Mouse (Mus musculus): ENCODE measurements at regions not wholly inside any gene's neighbourhood (a gene's known extent, or its start where the extent isn't known, plus 50 kb on each side); places are given as distances from the start of the nearest gene placed in this dataset.

DNA sequence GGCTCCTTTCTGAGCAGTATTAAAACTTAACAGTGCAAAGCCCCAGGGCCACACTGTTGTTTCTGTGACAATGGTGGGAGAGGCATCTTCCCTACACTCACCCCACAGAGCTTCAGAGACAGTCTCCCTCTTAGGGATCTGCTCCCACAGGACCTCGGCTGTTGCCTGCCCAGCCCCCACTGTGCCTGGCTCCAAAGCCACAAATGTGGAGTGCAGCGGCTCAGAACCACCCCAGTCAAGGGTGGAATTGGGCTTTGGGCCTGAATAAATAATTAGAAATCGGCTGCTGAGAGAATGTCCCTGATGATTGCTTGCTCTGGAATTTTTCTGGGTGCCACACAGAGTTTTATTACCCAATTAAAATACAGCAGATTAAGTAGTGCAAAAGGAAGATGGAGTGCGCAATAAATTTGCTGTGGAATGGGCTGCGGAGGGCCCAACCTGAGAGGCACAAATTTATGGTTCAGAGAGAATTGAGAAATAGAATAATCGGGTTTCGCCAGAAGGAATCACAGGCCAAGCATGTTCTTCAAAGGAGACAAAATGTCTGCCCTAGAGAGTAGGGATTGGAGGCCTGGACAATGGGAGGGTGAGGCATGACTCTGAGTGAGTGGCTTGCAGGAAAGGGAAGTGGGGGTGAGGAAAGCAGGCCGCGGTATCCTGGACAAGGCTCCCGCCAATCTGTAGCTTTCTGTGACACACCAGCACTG, 56.4 kb downstream of the Cd24a start:
- H3K27ac ChIP-seq: peak overlapping the region; percentile 17; the same call in 1 of the 2 replicates
- H3K36me3 ChIP-seq: peaks cover 4% of the 10 kb centered on the region; the same call in 1 of the 2 replicates
- H3K4me2 ChIP-seq: no peak overlapping the region
- no peaks in the 10 kb centered on the region for H3K9me3 ChIP-seq (replicated peaks)
- peaks cover 53% of the 10 kb centered on the region for H3K4me1 ChIP-seq
- 81% methylated on average over 10 of the region's 10 CpGs for WGBS (ENCODE audit: insufficient replicate concordance)
- no peaks in the 10 kb centered on the region for H3K27me3 ChIP-seq (replicated peaks)
- H3K9ac ChIP-seq: no peak overlapping the region
- no peak overlapping the region for H3K4me3 ChIP-seq
- no peak for ATAC-seq

DNA sequence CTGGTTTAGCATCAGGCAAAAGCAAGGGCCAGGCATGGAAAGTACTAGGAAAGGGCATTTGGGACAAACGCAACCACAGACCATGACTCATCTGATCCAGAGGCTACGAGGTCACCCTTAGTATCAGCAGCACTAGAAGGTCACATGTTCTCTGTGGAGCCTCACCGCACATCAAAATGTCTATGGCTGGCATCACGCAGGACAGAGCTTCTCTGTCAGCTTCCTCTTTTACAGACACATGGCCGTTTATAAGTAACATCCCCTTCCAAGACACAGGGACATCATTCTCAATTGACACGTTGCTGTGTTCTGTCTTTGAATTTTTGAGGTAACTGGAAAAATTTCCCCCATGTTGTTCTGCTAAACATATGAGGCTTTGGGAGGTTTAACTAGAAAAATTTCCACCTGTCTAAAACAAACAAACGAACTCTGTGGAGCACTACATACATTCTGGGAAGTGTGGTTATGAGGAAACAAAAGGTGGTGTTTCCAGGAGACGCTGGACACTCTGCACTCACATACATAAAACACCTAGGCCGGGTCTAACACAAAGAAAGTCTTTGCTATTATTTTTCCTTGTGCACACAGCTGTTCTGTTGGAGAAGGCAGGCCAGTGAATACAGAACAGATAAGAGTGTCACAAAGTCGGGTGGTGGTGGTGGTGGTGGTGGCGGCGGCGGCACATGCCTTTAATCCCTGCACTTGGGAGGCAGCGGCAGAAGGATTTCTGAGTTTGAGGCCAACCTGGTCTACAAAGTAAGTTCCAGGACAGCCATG, 63.3 kb downstream of the Cd24a start:
- ATAC-seq: peak; percentile 80
- Histone ChIP-seq H3K4me1 (peaks cover 58% of the 10 kb centered on the region), H3K4me2 (peak overlapping the region; percentile 23), H3K4me3 (no peak overlapping the region), H3K9ac (peak overlapping the region; percentile 52), H3K9me3 (replicated peaks) (no peaks in the 10 kb centered on the region), H3K27me3 (replicated peaks) (no peaks in the 10 kb centered on the region), H3K36me3 (no peaks in the 10 kb centered on the region), H3K27ac (peak overlapping the region; percentile 80)
- WGBS (ENCODE audit: insufficient replicate concordance): 26% methylated on average over 14 of the region's 14 CpGs

DNA sequence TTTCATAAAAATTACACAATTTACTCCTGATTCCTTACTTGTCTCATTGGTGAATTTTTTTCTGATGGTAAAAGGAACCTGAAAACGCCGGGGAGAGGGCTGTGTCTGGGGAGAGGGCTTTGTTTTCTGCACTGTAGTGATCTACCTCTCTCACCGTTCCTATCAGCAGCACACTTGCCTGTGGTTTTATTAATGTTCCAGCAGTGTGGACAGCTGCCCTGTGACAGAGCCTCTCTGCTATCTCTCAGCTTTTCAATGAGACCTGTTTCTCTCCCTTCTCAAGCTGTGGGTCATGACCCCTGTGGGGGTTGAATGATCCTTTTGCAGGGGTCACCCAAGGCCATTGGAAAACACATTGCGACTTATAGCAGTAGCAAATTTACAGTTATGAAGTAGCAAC, 68.2 kb downstream of the Cd24a start:
- H3K27ac ChIP-seq: peak overlapping the region; percentile 78
- no peaks in the 10 kb centered on the region for H3K36me3 ChIP-seq
- peak; percentile 82 for ATAC-seq
- no peaks in the 10 kb centered on the region for H3K27me3 ChIP-seq (replicated peaks)
- peak overlapping the region; percentile 3; the same call in 1 of the 2 replicates for H3K4me2 ChIP-seq
- H3K9ac ChIP-seq: peak overlapping the region; percentile 19; the same call in 1 of the 2 replicates
- 26% methylated on average over 4 of the region's 4 CpGs for WGBS (ENCODE audit: insufficient replicate concordance)
- no peak overlapping the region for H3K4me3 ChIP-seq
- no peaks in the 10 kb centered on the region for H3K9me3 ChIP-seq (replicated peaks)
- peaks cover 73% of the 10 kb centered on the region for H3K4me1 ChIP-seq

DNA sequence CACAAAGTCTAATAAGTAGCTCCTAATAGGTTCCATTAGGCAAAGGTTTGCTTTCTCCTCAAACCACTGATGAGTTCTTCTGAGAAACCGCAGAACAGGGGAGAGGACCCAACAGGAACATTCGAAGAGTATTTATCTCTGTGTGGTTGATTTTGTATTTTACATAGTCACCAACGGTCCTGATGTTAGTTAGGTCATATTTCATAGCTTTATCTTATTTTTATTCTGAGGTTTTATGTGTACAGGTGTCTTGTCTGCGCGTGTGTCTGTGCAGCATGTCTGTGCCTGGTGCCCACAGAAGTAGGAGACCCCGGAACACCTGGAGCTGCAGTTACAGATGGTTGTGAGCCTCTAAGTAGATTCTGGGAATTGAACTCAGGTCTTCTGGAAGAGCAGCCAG, 68.9 kb downstream of the Cd24a start:
- no peaks in the 10 kb centered on the region for H3K27me3 ChIP-seq (replicated peaks)
- H3K27ac ChIP-seq: peak overlapping the region; percentile 78
- no peaks in the 10 kb centered on the region for H3K9me3 ChIP-seq (replicated peaks)
- no peaks in the 10 kb centered on the region for H3K36me3 ChIP-seq
- H3K4me1 ChIP-seq: peaks cover 66% of the 10 kb centered on the region
- WGBS (ENCODE audit: insufficient replicate concordance): 51% methylated on average over 6 of the region's 6 CpGs
- no peak overlapping the region for H3K4me3 ChIP-seq
- H3K9ac ChIP-seq: peak overlapping the region; percentile 19
- peak overlapping the region; percentile 3; the same call in 1 of the 2 replicates for H3K4me2 ChIP-seq
- ATAC-seq: peak; percentile 19; the same call in 1 of the 2 replicates

DNA sequence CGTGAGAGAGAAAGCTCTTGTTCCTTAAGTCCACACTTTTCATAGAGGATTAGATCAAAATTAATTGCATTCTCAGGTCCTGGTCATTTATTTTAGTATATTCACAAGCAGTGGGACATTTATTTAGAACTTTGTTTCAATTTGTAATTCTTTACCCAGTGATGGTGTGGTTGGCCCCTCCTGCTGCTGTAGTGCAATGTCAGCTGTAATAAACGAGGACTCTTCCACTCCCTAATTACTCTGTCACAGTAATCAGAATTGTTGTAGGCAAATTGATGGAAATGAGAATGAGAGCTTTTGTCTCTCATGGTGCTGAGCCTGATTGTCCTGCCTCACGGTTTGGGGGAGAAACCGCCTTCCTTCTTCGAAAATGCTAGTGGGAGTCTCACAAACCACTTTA, 70.1 kb downstream of the Cd24a start:
- H3K4me1 ChIP-seq: peaks cover 55% of the 10 kb centered on the region
- ATAC-seq: no peak
- H3K27me3 ChIP-seq (replicated peaks): no peaks in the 10 kb centered on the region
- no peaks in the 10 kb centered on the region for H3K36me3 ChIP-seq
- H3K4me2 ChIP-seq: no peak overlapping the region
- no peaks in the 10 kb centered on the region for H3K9me3 ChIP-seq (replicated peaks)
- no peak overlapping the region for H3K9ac ChIP-seq
- H3K27ac ChIP-seq: peak overlapping the region; percentile 74
- no peak overlapping the region for H3K4me3 ChIP-seq
- 70% methylated on average over 5 of the region's 5 CpGs for WGBS (ENCODE audit: insufficient replicate concordance)

DNA sequence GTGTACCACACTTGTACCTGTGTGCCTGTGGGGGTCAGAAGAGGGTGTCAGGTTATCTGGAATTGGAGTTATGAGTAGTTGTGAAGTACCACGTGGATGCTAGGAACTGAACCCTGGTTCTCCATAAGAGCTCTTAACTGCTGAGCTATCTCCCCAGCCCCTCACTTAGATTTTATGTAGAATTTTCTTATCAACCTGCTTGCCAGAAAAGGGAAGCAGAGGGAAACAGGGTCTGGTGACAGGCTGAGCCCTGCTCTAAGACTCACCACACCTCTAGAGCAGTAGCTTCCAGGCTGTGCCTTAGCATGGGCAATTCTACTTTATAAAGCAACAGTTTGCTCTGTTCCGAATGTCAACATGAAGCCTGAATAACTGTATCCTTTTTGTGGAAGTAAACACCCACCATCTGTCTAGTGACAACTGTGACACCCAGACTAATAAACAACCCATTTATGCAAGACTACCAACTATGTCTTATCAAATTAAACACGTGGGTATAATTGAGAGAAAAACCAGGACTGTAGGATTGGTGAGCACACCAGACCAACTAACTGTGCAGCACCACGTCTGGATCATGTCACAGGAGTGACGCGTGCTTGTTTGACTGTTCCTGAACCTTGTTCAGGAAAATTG, 70.8 kb downstream of the Cd24a start:
- Histone ChIP-seq H3K4me3 (no peak overlapping the region), H3K36me3 (no peaks in the 10 kb centered on the region), H3K9ac (peak overlapping the region; percentile 37), H3K9me3 (replicated peaks) (no peaks in the 10 kb centered on the region), H3K4me2 (no peak overlapping the region), H3K4me1 (peaks cover 55% of the 10 kb centered on the region), H3K27ac (peak overlapping the region; percentile 74), H3K27me3 (replicated peaks) (no peaks in the 10 kb centered on the region)
- 45% methylated on average over 6 of the region's 6 CpGs for WGBS (ENCODE audit: insufficient replicate concordance)
- peak; percentile 72 for ATAC-seq

DNA sequence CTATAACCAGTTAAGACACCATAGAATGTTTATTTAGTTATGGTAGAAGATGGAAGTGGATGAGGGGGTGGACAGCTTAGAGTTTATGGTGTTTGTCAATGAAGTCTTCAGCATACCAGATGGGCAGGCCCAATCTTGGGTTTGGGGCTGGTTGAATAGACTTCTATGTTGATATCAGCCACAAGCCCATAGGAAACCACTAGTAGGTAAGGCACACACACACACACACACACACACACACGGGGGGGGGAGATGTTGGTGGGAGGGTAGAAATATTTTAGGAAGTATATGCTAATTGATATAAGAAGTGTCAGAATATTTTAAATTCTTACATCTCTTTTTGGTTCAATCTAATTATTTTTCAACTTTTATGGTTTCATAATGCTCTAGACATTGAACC, 72.4 kb downstream of the Cd24a start:
- H3K27me3 ChIP-seq (replicated peaks): 0 out of 2 replicates have a peak, but pooled peaks cover 6% of the 10 kb centered on the region
- no peak overlapping the region for H3K4me2 ChIP-seq
- 48% methylated on average over 1 of the region's 1 CpGs for WGBS (ENCODE audit: insufficient replicate concordance)
- H3K27ac ChIP-seq: no peak overlapping the region
- no peaks in the 10 kb centered on the region for H3K36me3 ChIP-seq
- H3K4me3 ChIP-seq: no peak overlapping the region
- H3K4me1 ChIP-seq: peaks cover 47% of the 10 kb centered on the region
- H3K9me3 ChIP-seq (replicated peaks): no peaks in the 10 kb centered on the region
- no peak for ATAC-seq
- H3K9ac ChIP-seq: no peak overlapping the region

DNA sequence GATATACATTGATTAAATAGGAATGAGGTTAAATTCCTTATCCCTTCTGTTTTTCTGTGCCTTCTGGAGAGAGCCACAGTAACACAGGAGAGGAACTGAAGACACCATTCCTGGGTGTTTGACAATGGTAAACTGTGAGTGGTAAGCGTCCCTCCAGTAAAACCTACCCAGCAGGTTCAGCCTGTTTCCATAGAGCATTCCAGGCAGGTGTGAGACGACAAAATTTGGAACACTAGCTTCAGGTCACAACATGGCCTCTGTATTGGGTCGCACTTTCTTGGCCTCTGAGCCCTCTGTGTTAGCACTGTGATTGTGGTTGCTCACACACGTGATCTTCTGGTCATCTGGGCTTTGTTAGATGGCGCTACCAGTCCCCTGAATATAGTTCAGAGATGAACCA, 73.4 kb downstream of the Cd24a start:
- no peak overlapping the region for H3K4me2 ChIP-seq
- 74% methylated on average over 5 of the region's 5 CpGs for WGBS (ENCODE audit: insufficient replicate concordance)
- H3K36me3 ChIP-seq: no peaks in the 10 kb centered on the region
- no peak overlapping the region for H3K4me3 ChIP-seq
- peaks cover 48% of the 10 kb centered on the region for H3K4me1 ChIP-seq
- H3K9ac ChIP-seq: no peak overlapping the region
- H3K27me3 ChIP-seq (replicated peaks): 0 out of 2 replicates have a peak, but pooled peaks cover 6% of the 10 kb centered on the region
- H3K27ac ChIP-seq: no peak overlapping the region
- ATAC-seq: no peak
- H3K9me3 ChIP-seq (replicated peaks): no peaks in the 10 kb centered on the region

DNA sequence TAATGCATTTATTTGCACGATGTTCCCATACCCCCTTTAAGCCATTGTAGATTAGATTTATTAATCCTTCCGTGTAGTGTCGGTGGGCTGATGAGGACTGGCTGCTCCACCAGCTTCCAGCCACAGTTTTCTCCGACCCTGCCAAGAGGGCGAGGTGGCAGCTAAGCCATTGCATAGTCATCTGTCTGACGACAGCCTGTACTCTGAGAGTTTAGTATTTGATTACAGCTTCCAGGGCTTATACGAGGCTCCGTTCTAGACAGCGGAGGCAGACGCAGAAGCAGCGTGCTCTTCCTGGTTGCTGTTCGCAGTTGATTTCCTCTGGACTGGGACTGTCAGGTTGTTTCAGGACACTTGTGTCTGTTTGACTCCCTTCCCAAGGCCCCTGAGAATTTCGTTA, 73.8 kb downstream of the Cd24a start:
- Histone ChIP-seq H3K4me2 (no peak overlapping the region), H3K27ac (no peak overlapping the region), H3K9me3 (replicated peaks) (no peaks in the 10 kb centered on the region), H3K4me3 (no peak overlapping the region), H3K36me3 (no peaks in the 10 kb centered on the region), H3K9ac (no peak overlapping the region), H3K27me3 (replicated peaks) (0 out of 2 replicates have a peak, but pooled peaks cover 6% of the 10 kb centered on the region), H3K4me1 (peaks cover 43% of the 10 kb centered on the region)
- no peak for ATAC-seq
- 82% methylated on average over 13 of the region's 13 CpGs for WGBS (ENCODE audit: insufficient replicate concordance)

DNA sequence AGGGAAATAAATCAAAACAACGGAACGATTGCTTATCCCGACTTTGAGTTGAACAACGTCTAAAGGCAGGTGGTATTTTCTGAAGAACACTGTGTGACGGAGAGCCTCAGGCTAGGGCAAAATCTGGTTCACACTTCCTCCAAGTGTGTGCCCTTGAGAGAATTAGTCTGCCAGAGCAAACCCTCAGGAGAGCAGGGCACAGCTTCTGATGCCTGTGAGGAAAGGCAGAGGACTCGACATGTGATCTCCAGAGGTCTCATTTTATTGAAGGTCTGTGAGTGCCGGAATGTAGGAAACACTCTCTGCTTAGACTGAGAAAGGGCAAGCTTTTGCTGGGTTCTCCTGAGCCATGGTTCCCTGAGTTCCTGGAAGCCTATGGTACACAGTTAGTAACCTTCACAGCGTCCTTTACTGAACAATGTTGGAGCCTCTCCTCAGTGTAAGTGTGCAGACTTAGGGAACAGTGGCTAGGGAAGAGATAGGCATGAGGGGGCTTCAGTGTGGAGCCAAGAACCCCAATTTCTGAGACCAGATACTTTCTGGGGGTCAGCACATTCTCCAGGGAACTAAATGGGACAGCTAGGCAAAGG, 77.1 kb downstream of the Cd24a start:
- H3K9me3 ChIP-seq (replicated peaks): no peaks in the 10 kb centered on the region; the same call in 1 of the 2 replicates

DNA sequence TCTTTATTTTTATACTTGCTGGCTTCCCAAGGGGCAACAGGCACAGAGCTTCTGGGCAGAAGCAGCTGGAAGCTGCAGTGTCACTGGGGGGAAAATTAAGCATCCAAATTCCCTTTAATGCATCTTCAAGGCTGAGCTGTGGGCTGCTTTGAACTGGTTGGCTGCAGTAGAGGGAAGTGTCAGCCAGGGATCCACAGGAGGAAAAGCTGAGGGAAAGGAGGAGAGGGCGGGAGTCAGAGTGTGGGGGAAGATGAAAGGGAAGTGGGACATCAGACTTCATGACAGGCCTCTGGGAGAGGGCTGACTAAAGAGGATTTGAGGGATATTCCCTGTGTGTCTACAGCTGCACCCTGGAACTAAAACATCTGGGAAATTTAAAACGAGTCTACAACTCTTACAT, 77.6 kb downstream of the Cd24a start:
- H3K36me3 ChIP-seq: peaks cover 9% of the 10 kb centered on the region; the same call in 1 of the 2 replicates
- H3K9ac ChIP-seq: 0 out of 2 replicates have a peak overlapping the region, but pooled peaks have one; percentile 18
- no peak for ATAC-seq
- H3K4me2 ChIP-seq: no peak overlapping the region
- H3K4me1 ChIP-seq: peaks cover 26% of the 10 kb centered on the region
- no peak overlapping the region for H3K4me3 ChIP-seq
- 0 out of 2 replicates have a peak, but pooled peaks cover 6% of the 10 kb centered on the region for H3K27me3 ChIP-seq (replicated peaks)
- H3K9me3 ChIP-seq (replicated peaks): no peaks in the 10 kb centered on the region; the same call in 1 of the 2 replicates
- H3K27ac ChIP-seq: no peak overlapping the region
- 68% methylated on average over 2 of the region's 2 CpGs for WGBS (ENCODE audit: insufficient replicate concordance)

More for the DNA sequence above, 77.1 kb downstream of the Cd24a start:
- ATAC-seq: no peak
- Histone ChIP-seq H3K4me2 (no peak overlapping the region), H3K36me3 (peaks cover 9% of the 10 kb centered on the region; the same call in 1 of the 2 replicates), H3K9ac (no peak overlapping the region), H3K27me3 (replicated peaks) (0 out of 2 replicates have a peak, but pooled peaks cover 6% of the 10 kb centered on the region), H3K4me1 (peaks cover 30% of the 10 kb centered on the region), H3K27ac (no peak overlapping the region), H3K4me3 (no peak overlapping the region)
- 77% methylated on average over 8 of the region's 8 CpGs for whole genome bisulfite sequencing (ENCODE audit: insufficient replicate concordance)

Data from liver, embryonic 12.5 days (tissue).